Mouse (Mus musculus): Measurements from ENCODE around the gene Olfr876. TPM values are rescaled to one million over a fixed set of nuclear protein-coding genes. Genes with fewer than 3 reads are reported as not detected.
"Not testable (repeated sequence)": the region's sequence is repeated elsewhere in the genome, so short reads cannot be mapped to it uniquely, and the experiment has no call there.

Gene Olfr876
- not detected for total RNA-seq (2021)
- long read RNA-seq = 0 reads

GRCm38 (mm10) chr9:37802731-37803130, at the start of gene Olfr876:
TSS of gene Olfr876 (plus strand) at chr9:37803031.
- DNase-seq (ENCODE audit: low spot score in 2 of 2) = no peak

GRCm38 (mm10) chr9:37761728-37762127, 41.1 kb upstream of the Olfr876 start:
- DNase-seq (ENCODE audit: low spot score in 2 of 2) = no peak

GRCm38 (mm10) chr9:37762541-37762940, 40.3 kb upstream of the Olfr876 start:
- no peak for DNase-seq (ENCODE audit: low spot score in 2 of 2)

GRCm38 (mm10) chr9:37770661-37771060, 32.2 kb upstream of the Olfr876 start:
- no peak for DNase-seq (ENCODE audit: low spot score in 2 of 2)

- DNase-seq (ENCODE audit: low spot score in 2 of 2) = no peak
Observed at GRCm38 (mm10) chr9:37771759-37772158, 31.1 kb upstream of the Olfr876 start, which contains the start of gene Olfr875. TSS of gene Olfr875 (plus strand) at chr9:37771857.

- DNase-seq (ENCODE audit: low spot score in 2 of 2) = peak; percentile 9 to 15
Observed at GRCm38 (mm10) chr9:37782766-37783260, 20.0 kb upstream of the Olfr876 start.

- not testable (repeated sequence) for DNase-seq (ENCODE audit: low spot score in 2 of 2)
Observed at GRCm38 (mm10) chr9:37783394-37784387, 19.1 kb upstream of the Olfr876 start.

GRCm38 (mm10) chr9:37786411-37786810, 16.4 kb upstream of the Olfr876 start:
- no peak for DNase-seq (ENCODE audit: low spot score in 2 of 2)

- peak in 1 of 2 experiments; percentile 18 for DNase-seq (ENCODE audit: low spot score in 2 of 2)
Observed at GRCm38 (mm10) chr9:37802055-37802454, 776 bp upstream of the Olfr876 start.

- no peak for DNase-seq (ENCODE audit: low spot score in 2 of 2)
Observed at GRCm38 (mm10) chr9:37807235-37807634, 4.4 kb downstream of the Olfr876 start.

GRCm38 (mm10) chr9:37808456-37808855, 5.6 kb downstream of the Olfr876 start:
- DNase-seq (ENCODE audit: low spot score in 2 of 2) = no peak

GRCm38 (mm10) chr9:37808976-37809375, 6.1 kb downstream of the Olfr876 start:
- DNase-seq (ENCODE audit: low spot score in 2 of 2) = no peak

- peak; percentile 15 to 54 for DNase-seq (ENCODE audit: low spot score in 2 of 2)
Observed at GRCm38 (mm10) chr9:37814696-37815095, 11.9 kb downstream of the Olfr876 start.

- no peak for DNase-seq (ENCODE audit: low spot score in 2 of 2)
Observed at GRCm38 (mm10) chr9:37829881-37830280, 27.1 kb downstream of the Olfr876 start.

GRCm38 (mm10) chr9:37833341-37833740, 30.5 kb downstream of the Olfr876 start:
- DNase-seq (ENCODE audit: low spot score in 2 of 2) = peak in 1 of 2 experiments; percentile 67

- peak in 1 of 2 experiments; percentile 37 for DNase-seq (ENCODE audit: low spot score in 2 of 2)
Observed at GRCm38 (mm10) chr9:37849267-37849666, 46.4 kb downstream of the Olfr876 start.

- no peak for DNase-seq (ENCODE audit: low spot score in 2 of 2)
Observed at GRCm38 (mm10) chr9:37853969-37854368, 51.1 kb downstream of the Olfr876 start, which contains the start of gene Olfr877. TSS of gene Olfr877 (plus strand) at chr9:37854269.

Other genes with a start within 250 kb of the Olfr876 start
- gene Siae, start 247.3 kb upstream of the Olfr876 start, total RNA-seq (2021) = 10 to 100 TPM; 11.2 to 14.6 TPM
- gene Spa17, start 189.3 kb upstream of the Olfr876 start, total RNA-seq (2021) = 1 to 10 TPM; 1.5 to 2.8 TPM
- gene Tbrg1, start 145.7 kb upstream of the Olfr876 start, total RNA-seq (2021) = 10 to 100 TPM; 44.4 to 45.6 TPM
- not detected for gene Panx3, start 133.8 kb upstream of the Olfr876 start, total RNA-seq (2021)
- gene Olfr160, start 86.8 kb upstream of the Olfr876 start, total RNA-seq (2021) = not detected
- gene Olfr874, start 57.9 kb upstream of the Olfr876 start, total RNA-seq (2021) = not detected
- not detected for gene Olfr875, start 31.2 kb upstream of the Olfr876 start, total RNA-seq (2021)
- not detected for gene Olfr877, start 51.2 kb downstream of the Olfr876 start, total RNA-seq (2021)
- gene Olfr145, start 93.7 kb downstream of the Olfr876 start, total RNA-seq (2021) = not detected
- gene Olfr878, start 114.8 kb downstream of the Olfr876 start, total RNA-seq (2021) = not detected
- gene Olfr881, start 188.8 kb downstream of the Olfr876 start, total RNA-seq (2021) = not detected
- gene Olfr883, start 222.8 kb downstream of the Olfr876 start, total RNA-seq (2021) = not detected
- not detected for gene Olfr884, start 243.5 kb downstream of the Olfr876 start, total RNA-seq (2021)